Mouse (Mus musculus) intestine, postnatal 0 days (tissue): ENCODE results near the gene Sh3gl2. TPM values are rescaled to one million over a fixed set of nuclear protein-coding genes. Genes with fewer than 3 reads are reported as not detected.

ENCODE experiments used
- ATAC-seq: fragments of 200-750 bp; cut with Nextera tagmentation; 2 replicates; pipeline ENCODE4 v1.8.0; 2017; ENCODE audit warnings: mild to moderate bottlenecking, moderate TSS enrichment, moderate library complexity
- H3K27ac ChIP-seq: fragments of 300-500 bp; sonication (generic); 2 replicates; pipeline ENCODE4 v1.5.1; 2014; ENCODE audit warnings: mild to moderate bottlenecking, low read depth, low read length, moderate library complexity
- H3K27me3 ChIP-seq: fragments of 300-500 bp; sonication (generic); replicated peaks from 2 replicates; pipeline ENCODE4 v1.6.1; 2014; ENCODE audit warnings: low read length, mixed read lengths; ENCODE audit not compliant: control insufficient read depth, insufficient read depth
- H3K36me3 ChIP-seq: fragments of 300-500 bp; sonication (generic); 2 replicates; pipeline ENCODE4 v1.6.1; 2014; ENCODE audit warnings: mild to moderate bottlenecking, moderate library complexity; ENCODE audit not compliant: control insufficient read depth, insufficient read depth
- H3K4me1 ChIP-seq: fragments of 300-500 bp; sonication (generic); replicated peaks from 2 replicates; pipeline ENCODE4 v1.6.1; 2014; ENCODE audit warnings: antibody characterized with exemption, low read length, mixed read lengths; ENCODE audit not compliant: control insufficient read depth, insufficient read depth
- H3K4me2 ChIP-seq: fragments of 300-500 bp; sonication (generic); replicated peaks from 2 replicates; pipeline ENCODE4 v1.6.1; 2014; ENCODE audit warnings: low read depth, mild to moderate bottlenecking, moderate library complexity
- H3K4me3 ChIP-seq: fragments of 300-500 bp; sonication (generic); 2 replicates; pipeline ENCODE4 v1.5.1; 2014; ENCODE audit warnings: low read depth, low read length
- H3K9ac ChIP-seq: fragments of 300-500 bp; sonication (generic); 2 replicates; pipeline ENCODE4 v1.6.1; 2014; ENCODE audit warnings: mild to moderate bottlenecking, low read depth, low read length
- H3K9me3 ChIP-seq: fragments of 300-500 bp; sonication (generic); 2 replicates; pipeline ENCODE4 v1.6.1; 2016; ENCODE audit warnings: mixed run types; ENCODE audit not compliant: control insufficient read depth
- CTCF ChIP-seq: sonication (generic); IDR thresholded peaks from 2 replicates; pipeline ENCODE4 v1.5.1; 2016; ENCODE audit warnings: low read depth, mild to moderate bottlenecking, control low read depth, antibody characterized with exemption, moderate library complexity
- WGBS: fragments of 180-500 bp; shearing (Covaris S2); extraction: QIAGEN DNeasy Blood & Tissue Kit; methylation state at CpG from one replicate; pipeline ENCODE4 v1.1.7; 2014; 5-methylcytosine and 5-hydroxymethylcytosine counted together
- polyA plus RNA-seq: library from polyadenylated mRNA; unstranded; fragments of >200 nt; fragmentation: Nextera tagmentation; extraction: Ambion mirVana; gene quantifications from 2 replicates; pipeline ENCODE4 v1.2.1, GENCODE M21; 2015

Sh3gl2 gene
- polyA plus RNA-seq, 1 experiment from 2014 or later = 14.9 TPM

GRCm38 (mm10) chr4:85226731-85227130 is 21.8 kb downstream of the Sh3gl2 start:
- H3K27me3 ChIP-seq = no peaks in the 10 kb centered on the region
- WGBS = 84% methylated on average over 5 of the region's 5 CpGs
- no peak overlapping the region for H3K4me3 ChIP-seq
- no peak for TF ChIP-seq CTCF
- ATAC-seq = no peak
- no peak overlapping the region for H3K4me2 ChIP-seq
- no peaks in the 10 kb centered on the region for H3K36me3 ChIP-seq
- no peaks in the 10 kb centered on the region for H3K4me1 ChIP-seq
- H3K9me3 ChIP-seq = no peaks in the 10 kb centered on the region
- no peak overlapping the region for H3K9ac ChIP-seq
- H3K27ac ChIP-seq = no peak overlapping the region

GRCm38 (mm10) chr4:85227664-85228588 is 23.0 kb downstream of the Sh3gl2 start:
- Histone ChIP-seq H3K4me3 (no peak overlapping the region), H3K36me3 (no peaks in the 10 kb centered on the region), H3K9ac (no peak overlapping the region), H3K4me1 (no peaks in the 10 kb centered on the region), H3K27ac (no peak overlapping the region), H3K9me3 (no peaks in the 10 kb centered on the region), H3K27me3 (no peaks in the 10 kb centered on the region), H3K4me2 (peak overlapping the region; percentile 35; the same call in 1 of the 2 replicates)
- no peak for TF ChIP-seq CTCF
- peak; percentile 75 for ATAC-seq
- 44% methylated on average over 9 of the region's 9 CpGs for WGBS

- Histone ChIP-seq H3K27ac (no peak overlapping the region), H3K36me3 (no peaks in the 10 kb centered on the region), H3K27me3 (no peaks in the 10 kb centered on the region), H3K4me2 (no peak overlapping the region), H3K4me3 (no peak overlapping the region), H3K4me1 (no peaks in the 10 kb centered on the region), H3K9me3 (no peaks in the 10 kb centered on the region), H3K9ac (no peak overlapping the region)
- peak; percentile 19; the same call in 1 of the 2 replicates for ATAC-seq
- 60% methylated on average over 5 of the region's 5 CpGs for WGBS
- TF ChIP-seq CTCF = no peak
These were observed 23.6 kb downstream of the Sh3gl2 start for GRCm38 (mm10) chr4:85228589-85228948.

GRCm38 (mm10) chr4:85232386-85233381 is 27.8 kb downstream of the Sh3gl2 start:
- no peak for ATAC-seq
- Histone ChIP-seq H3K4me1 (no peaks in the 10 kb centered on the region), H3K9ac (no peak overlapping the region), H3K4me2 (no peak overlapping the region), H3K27ac (no peak overlapping the region), H3K9me3 (no peaks in the 10 kb centered on the region), H3K27me3 (no peaks in the 10 kb centered on the region), H3K36me3 (no peaks in the 10 kb centered on the region), H3K4me3 (no peak overlapping the region)
- 73% methylated on average over 14 of the region's 14 CpGs for WGBS
- no peak for TF ChIP-seq CTCF

GRCm38 (mm10) chr4:85241675-85242074 is 36.7 kb downstream of the Sh3gl2 start:
- WGBS = 86% methylated on average over 3 of the region's 3 CpGs

GRCm38 (mm10) chr4:85242562-85242961 is 37.6 kb downstream of the Sh3gl2 start:
- H3K36me3 ChIP-seq = no peaks in the 10 kb centered on the region
- TF ChIP-seq CTCF = no peak
- no peak overlapping the region for H3K27ac ChIP-seq
- H3K4me1 ChIP-seq = no peaks in the 10 kb centered on the region
- no peak overlapping the region for H3K4me3 ChIP-seq
- H3K9ac ChIP-seq = no peak overlapping the region
- WGBS = 63% methylated on average over 2 of the region's 2 CpGs
- H3K4me2 ChIP-seq = no peak overlapping the region
- peak; percentile 61 for ATAC-seq
- H3K9me3 ChIP-seq = no peaks in the 10 kb centered on the region
- no peaks in the 10 kb centered on the region for H3K27me3 ChIP-seq

More at GRCm38 (mm10) chr4:85241675-85242074, 36.7 kb downstream of the Sh3gl2 start:
- H3K4me3 ChIP-seq = no peak overlapping the region
- H3K36me3 ChIP-seq = no peaks in the 10 kb centered on the region
- no peak for ATAC-seq
- no peak overlapping the region for H3K9ac ChIP-seq
- TF ChIP-seq CTCF = no peak
- no peaks in the 10 kb centered on the region for H3K9me3 ChIP-seq
- H3K27ac ChIP-seq = no peak overlapping the region
- no peak overlapping the region for H3K4me2 ChIP-seq
- no peaks in the 10 kb centered on the region for H3K4me1 ChIP-seq
- no peaks in the 10 kb centered on the region for H3K27me3 ChIP-seq
